Mouse (Mus musculus): Measurements from ENCODE around the gene Syp. TPM values are rescaled to one million over a fixed set of nuclear protein-coding genes. Genes with fewer than 3 reads are reported as not detected.

Syp gene
- polyA plus RNA-seq, 1 experiment from 2014 or later: 5.5 TPM

GRCm38 (mm10) chrX:7639536-7640325, 1.5 kb downstream of the Syp start:
- peaks cover 17% of the 10 kb centered on the region for H3K27me3 ChIP-seq
- H3K4me1 ChIP-seq: no peaks in the 10 kb centered on the region
- H3K27ac ChIP-seq: no peak overlapping the region
- no peaks in the 10 kb centered on the region for H3K9me3 ChIP-seq (replicated peaks)
- 20% methylated on average over 13 of the region's 13 CpGs for WGBS
- no peak overlapping the region for H3K9ac ChIP-seq
- no peaks in the 10 kb centered on the region for H3K36me3 ChIP-seq
- no peak for ATAC-seq (replicated peaks; ENCODE audit: low FRiP score)
- no peak overlapping the region for H3K4me3 ChIP-seq (replicated peaks)
- H3K4me2 ChIP-seq: peak overlapping the region; percentile 55; the same call in 1 of the 2 replicates

GRCm38 (mm10) chrX:7640785-7641184, 2.5 kb downstream of the Syp start:
- Histone ChIP-seq H3K9me3 (replicated peaks) (no peaks in the 10 kb centered on the region), H3K4me2 (no peak overlapping the region), H3K4me1 (no peaks in the 10 kb centered on the region)

GRCm38 (mm10) chrX:7645349-7645748, 7.1 kb downstream of the Syp start:
- H3K36me3 ChIP-seq: no peaks in the 10 kb centered on the region
- no peak overlapping the region for H3K4me3 ChIP-seq (replicated peaks)
- H3K4me1 ChIP-seq: no peaks in the 10 kb centered on the region
- H3K9ac ChIP-seq: no peak overlapping the region
- H3K27ac ChIP-seq: no peak overlapping the region
- WGBS: 19% methylated on average over 5 of the region's 5 CpGs
- H3K4me2 ChIP-seq: no peak overlapping the region
- no peaks in the 10 kb centered on the region for H3K9me3 ChIP-seq (replicated peaks)
- no peak for ATAC-seq (replicated peaks; ENCODE audit: low FRiP score)
- peaks cover 4% of the 10 kb centered on the region; the same call in 1 of the 2 replicates for H3K27me3 ChIP-seq

More at GRCm38 (mm10) chrX:7640785-7641184, 2.5 kb downstream of the Syp start:
- H3K27me3 ChIP-seq: peaks cover 17% of the 10 kb centered on the region
- no peak for ATAC-seq (replicated peaks; ENCODE audit: low FRiP score)
- H3K36me3 ChIP-seq: no peaks in the 10 kb centered on the region
- H3K9ac ChIP-seq: no peak overlapping the region
- 28% methylated on average over 12 of the region's 12 CpGs for WGBS
- H3K27ac ChIP-seq: no peak overlapping the region
- no peak overlapping the region for H3K4me3 ChIP-seq (replicated peaks)

- Histone ChIP-seq H3K9me3 (replicated peaks) (no peaks in the 10 kb centered on the region), H3K27me3 (no peaks in the 10 kb centered on the region), H3K4me2 (peak overlapping the region; percentile 65), H3K36me3 (no peaks in the 10 kb centered on the region), H3K4me3 (replicated peaks) (peak overlapping the region; percentile 52), H3K4me1 (no peaks in the 10 kb centered on the region), H3K9ac (peak overlapping the region; percentile 62), H3K27ac (peak overlapping the region; percentile 88)
- 18% methylated on average over 25 of the region's 25 CpGs for WGBS
- ATAC-seq (replicated peaks; ENCODE audit: low FRiP score): peak; percentile 97
These were observed 10.5 kb downstream of the Syp start for GRCm38 (mm10) chrX:7648671-7649304.

- ATAC-seq (replicated peaks; ENCODE audit: low FRiP score): peak; percentile 38; the same call in 1 of the 2 replicates
- Histone ChIP-seq H3K9me3 (replicated peaks) (no peaks in the 10 kb centered on the region), H3K27me3 (no peaks in the 10 kb centered on the region), H3K27ac (peak within 1 kb of the TSS; percentile 89), H3K4me2 (peak within 1 kb of the TSS; percentile 65), H3K4me1 (peaks cover 14% of the 10 kb centered on the region; the same call in 1 of the 2 replicates), H3K36me3 (0 out of 2 replicates have a peak, but pooled peaks cover 5% of the 10 kb centered on the region), H3K4me3 (replicated peaks) (peak within 1 kb of the TSS; percentile 57), H3K9ac (peak within 1 kb of the TSS; percentile 50)
- WGBS: 18% methylated on average over 26 of the region's 26 CpGs
These were observed 19.0 kb downstream of the Syp start, which contains the start of gene Prickle3 for GRCm38 (mm10) chrX:7657221-7657639. Gene Prickle3 (plus strand): TSS chrX:7657260.

- peak overlapping the region; percentile 65 for H3K4me2 ChIP-seq
- H3K4me3 ChIP-seq (replicated peaks): peak overlapping the region; percentile 57
- peak; percentile 88 for ATAC-seq (replicated peaks; ENCODE audit: low FRiP score)
- H3K4me1 ChIP-seq: peaks cover 14% of the 10 kb centered on the region; the same call in 1 of the 2 replicates
- H3K27me3 ChIP-seq: no peaks in the 10 kb centered on the region
- peak overlapping the region; percentile 50; the same call in 1 of the 2 replicates for H3K9ac ChIP-seq
- H3K9me3 ChIP-seq (replicated peaks): no peaks in the 10 kb centered on the region
- peak overlapping the region; percentile 89 for H3K27ac ChIP-seq
- H3K36me3 ChIP-seq: 0 out of 2 replicates have a peak, but pooled peaks cover 5% of the 10 kb centered on the region
- WGBS: 20% methylated on average over 15 of the region's 15 CpGs
These were observed 19.9 kb downstream of the Syp start for GRCm38 (mm10) chrX:7658031-7658784.

- peak overlapping the region; percentile 65 for H3K4me2 ChIP-seq
- H3K4me1 ChIP-seq: peaks cover 14% of the 10 kb centered on the region; the same call in 1 of the 2 replicates
- no peak overlapping the region for H3K9ac ChIP-seq
- WGBS: 40% methylated on average over 11 of the region's 11 CpGs
- H3K36me3 ChIP-seq: peaks cover 12% of the 10 kb centered on the region; the same call in 1 of the 2 replicates
- ATAC-seq (replicated peaks; ENCODE audit: low FRiP score): peak; percentile 50
- H3K4me3 ChIP-seq (replicated peaks): peak overlapping the region; percentile 57
- H3K27me3 ChIP-seq: no peaks in the 10 kb centered on the region
- H3K9me3 ChIP-seq (replicated peaks): no peaks in the 10 kb centered on the region
- H3K27ac ChIP-seq: peak overlapping the region; percentile 89
These were observed 20.7 kb downstream of the Syp start for GRCm38 (mm10) chrX:7658785-7659589.

- Histone ChIP-seq H3K27me3 (no peaks in the 10 kb centered on the region), H3K4me2 (no peak overlapping the region), H3K4me1 (peaks cover 14% of the 10 kb centered on the region; the same call in 1 of the 2 replicates), H3K9ac (no peak overlapping the region), H3K9me3 (replicated peaks) (no peaks in the 10 kb centered on the region), H3K27ac (no peak overlapping the region), H3K4me3 (replicated peaks) (no peak overlapping the region), H3K36me3 (peaks cover 24% of the 10 kb centered on the region)
- ATAC-seq (replicated peaks; ENCODE audit: low FRiP score): no peak
- 81% methylated on average over 4 of the region's 4 CpGs for WGBS
These were observed 22.8 kb downstream of the Syp start for GRCm38 (mm10) chrX:7661086-7661485.

- Histone ChIP-seq H3K9me3 (replicated peaks) (no peaks in the 10 kb centered on the region), H3K9ac (no peak overlapping the region), H3K36me3 (peaks cover 39% of the 10 kb centered on the region), H3K4me1 (peaks cover 11% of the 10 kb centered on the region; the same call in 1 of the 2 replicates), H3K27me3 (no peaks in the 10 kb centered on the region), H3K4me3 (replicated peaks) (no peak overlapping the region), H3K4me2 (no peak overlapping the region), H3K27ac (peak overlapping the region; percentile 51; the same call in 1 of the 2 replicates)
- 81% methylated on average over 3 of the region's 3 CpGs for WGBS
- ATAC-seq (replicated peaks; ENCODE audit: low FRiP score): no peak
These were observed 24.7 kb downstream of the Syp start for GRCm38 (mm10) chrX:7662936-7663335.

GRCm38 (mm10) chrX:7664791-7665190, 26.5 kb downstream of the Syp start:
- 90% methylated on average over 11 of the region's 11 CpGs for whole genome bisulfite sequencing
- Histone ChIP-seq H3K9ac (no peak overlapping the region), H3K4me1 (no peaks in the 10 kb centered on the region), H3K36me3 (peaks cover 46% of the 10 kb centered on the region), H3K4me2 (no peak overlapping the region), H3K27ac (no peak overlapping the region), H3K27me3 (no peaks in the 10 kb centered on the region), H3K4me3 (replicated peaks) (no peak overlapping the region), H3K9me3 (replicated peaks) (no peaks in the 10 kb centered on the region)
- ATAC-seq (replicated peaks; ENCODE audit: low FRiP score): no peak

Measured in kidney, embryonic 15.5 days (tissue).